ENCODE assay signal across 8 mouse cellular contexts in the genomic region with DNA sequence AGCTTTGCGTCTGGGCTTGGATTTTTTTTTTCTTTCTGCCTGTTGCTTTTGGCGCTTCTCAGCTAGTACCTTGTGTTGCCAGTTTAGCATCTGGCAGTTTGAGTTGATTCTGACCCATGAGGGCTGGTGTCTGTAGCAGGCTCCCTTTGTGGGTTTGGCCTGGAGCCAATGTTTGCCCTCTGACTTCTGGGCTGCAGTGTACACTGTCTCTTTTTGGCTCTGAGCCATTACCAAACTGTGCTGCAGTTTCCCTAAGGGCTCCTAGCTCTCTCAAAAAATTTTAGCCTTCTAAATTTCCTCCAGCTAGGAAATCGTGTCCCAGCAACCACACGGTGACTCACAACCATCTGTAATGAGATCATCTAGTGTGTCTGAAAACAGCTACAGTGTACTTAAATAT. TPM values are rescaled to one million over a fixed set of nuclear protein-coding genes. Genes with fewer than 3 reads are reported as not detected.
DNase-seq lines count a peak whose midpoint lies in the region; ATAC-seq and TF ChIP-seq lines count a peak whose summit lies in the region.

No protein-coding gene starts in this region.

- no peak overlapping the region for H3K9ac ChIP-seq in kidney, embryonic 15.5 days
- no peak overlapping the region for H3K9ac ChIP-seq in liver, adult 2 months (ENCODE audit: low read depth, low read length)

- H3K79me2 ChIP-seq in liver, adult 2 months (ENCODE audit: control insufficient read depth, insufficient read depth, low read length) = no peaks in the 10 kb centered on the region

- no peaks in the 10 kb centered on the region for H3K36me3 ChIP-seq in kidney, embryonic 15.5 days
- H3K36me3 ChIP-seq in liver, adult 2 months (ENCODE audit: control insufficient read depth, insufficient read depth, low read length) = no peaks in the 10 kb centered on the region; the same call in 1 of the 2 replicates

- no peak; the same call in 1 of the 2 replicates for ATAC-seq in kidney, embryonic 15.5 days (replicated peaks; ENCODE audit: low FRiP score)

- TF ChIP-seq CTCF in liver, adult 2 months (IDR thresholded peaks at IDR 0.05; ENCODE audit: low read depth, low read length) = no peak

- no peak for TF ChIP-seq POLR2A in liver, adult 2 months (IDR thresholded peaks at IDR 0.05; ENCODE audit: extremely low read depth, insufficient read depth, low read length)

- no peaks in the 10 kb centered on the region for H3K9me3 ChIP-seq in kidney, embryonic 15.5 days (replicated peaks)

- 38% methylated on average over 4 of the region's 4 CpGs for WGBS in kidney, embryonic 15.5 days
- WGBS in liver, adult 2 months = 15% methylated on average over 4 of the region's 4 CpGs

- H3K4me1 ChIP-seq in kidney, embryonic 15.5 days = 0 out of 2 replicates have a peak, but pooled peaks cover 3% of the 10 kb centered on the region
- no peaks in the 10 kb centered on the region for H3K4me1 ChIP-seq in liver, adult 2 months (ENCODE audit: control insufficient read depth, insufficient read depth, low read length)

- DNase-seq in kidney, adult 11 months = peak; percentile 34
- peak; percentile 9 to 15 for DNase-seq in cerebellum, postnatal 36 days
- DNase-seq in gonadal fat pad, adult 2 months (ENCODE audit: low read depth) = peak; percentile 6
- peak; percentile 63 for DNase-seq in kidney, postnatal 10 days
- DNase-seq in liver, adult 2 months (ENCODE audit: extremely low read depth, low read depth, low spot score) = peak; percentile 91
- peak; percentile 51 to 69 for DNase-seq in natural killer cell, adult 2 months (ENCODE audit: low spot score in 2 of 2)
- DNase-seq in testis, postnatal 10 days (ENCODE audit: low spot score) = peak; percentile 48

- no peak overlapping the region for H3K4me2 ChIP-seq in kidney, embryonic 15.5 days

- no peaks in the 10 kb centered on the region for H3K27me3 ChIP-seq in kidney, embryonic 15.5 days
- H3K27me3 ChIP-seq in liver, adult 2 months (ENCODE audit: control insufficient read depth, insufficient read depth, low read length) = no peaks in the 10 kb centered on the region

- no peak overlapping the region for H3K4me3 ChIP-seq in kidney, embryonic 15.5 days (replicated peaks)
- H3K4me3 ChIP-seq in liver, adult 2 months (ENCODE audit: insufficient read depth, low read depth, low read length) = no peak overlapping the region

- no peak overlapping the region for H3K27ac ChIP-seq in kidney, embryonic 15.5 days
- no peak overlapping the region for H3K27ac ChIP-seq in liver, adult 2 months (replicated peaks; ENCODE audit: insufficient read depth, low read depth, low read length)

RNA-seq across cellular contexts. Expression of gene Pyurf, which starts 50.1 kb away (rescaled TPM):
- 23.1 and 23.4 TPM in 2 replicates for polyA plus RNA-seq in kidney, embryonic 15.5 days (2015; fragmentation: Nextera tagmentation; extraction: Ambion mirVana)
- polyA plus RNA-seq in gonadal fat pad, adult 2 months (2012; rRNA removed) = 15.7 and 15.8 TPM in 2 replicates
- total RNA-seq in liver, adult 2 months (2014; rRNA removed) = 20.3 and 20.9 TPM in 2 replicates
- 16.1 and 20.5 TPM in 2 replicates for polyA plus RNA-seq in liver, adult 2 months (2012; rRNA removed)

Comparison
In these comparisons a context has a peak if more than half of its experiments do, and no peak if none do; other contexts are left out.
1. DNase-seq: peak in every context shown above with its lines; median percentile 91 in liver, adult 2 months; 63 in kidney, postnatal 10 days; 60 in natural killer cell, adult 2 months; 48 in testis, postnatal 10 days; 34 in kidney, adult 11 months; 12 in cerebellum, postnatal 36 days; 6 in gonadal fat pad, adult 2 months.